Mouse (Mus musculus) spleen, adult 2 months (tissue): ENCODE measurements around the gene Tpm1.

Source experiments
- CTCF ChIP-seq: fragments of 200-500 bp; IDR thresholded peaks from 2 replicates; pipeline ENCODE4 v1.5.1; 2011; ENCODE audit warnings: mild to moderate bottlenecking, inconsistent platforms; ENCODE audit not compliant: insufficient read depth, insufficient read length, insufficient replicate concordance; ENCODE audit errors: extremely low read depth
- POLR2A ChIP-seq: fragments of 200-500 bp; IDR thresholded peaks from 2 replicates; pipeline ENCODE4 v1.6.1; 2011; ENCODE audit warnings: low read depth, low read length, inconsistent platforms

DNA sequence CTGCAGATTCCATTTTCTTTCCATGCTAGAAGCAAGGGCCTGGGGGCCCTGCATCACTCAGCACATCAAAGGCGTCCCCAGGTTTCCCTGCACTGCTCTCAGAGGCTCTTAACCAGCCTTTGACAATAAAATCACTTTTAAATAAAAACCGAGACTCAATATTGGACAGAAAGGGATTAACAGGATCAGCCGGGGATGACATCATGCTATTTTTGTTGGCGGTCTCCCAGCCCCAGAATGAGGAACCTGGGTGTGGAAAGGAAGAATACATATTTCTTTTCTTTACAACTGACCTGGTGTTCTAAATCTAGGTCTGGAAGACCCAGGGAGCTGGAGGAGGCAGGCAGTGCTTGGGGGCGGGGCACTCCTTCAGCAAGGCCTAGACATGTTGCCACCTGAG is 32.5 kb upstream of the Tpm1 start:
- no peak for TF ChIP-seq CTCF
- no peak for TF ChIP-seq POLR2A
